ENCODE assay signal across 10 mouse cellular contexts in the genomic region with DNA sequence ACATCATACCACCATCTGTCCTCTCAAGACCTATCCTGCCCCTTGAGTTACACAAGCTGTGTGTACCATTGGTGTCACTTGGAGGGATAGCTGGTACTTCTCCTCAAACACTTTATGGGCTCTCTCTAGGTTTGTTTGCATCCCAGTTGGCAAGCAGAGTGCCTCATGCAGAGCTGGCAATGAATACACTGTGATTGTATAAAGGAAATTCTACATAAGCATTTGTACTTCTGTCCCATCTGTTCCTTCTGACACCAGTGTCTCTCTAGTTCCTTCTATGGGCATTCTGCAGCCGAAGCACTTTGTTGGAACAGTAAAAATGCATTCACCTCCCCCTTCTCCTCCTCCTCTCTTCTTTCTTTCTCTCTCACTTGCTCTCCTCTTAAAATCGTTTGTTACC.
DNase-seq lines count a peak whose midpoint lies in the region.
"Had no signal": no experiment of that assay in that cellular context is flagged by ENCODE, and none has a peak within 500 bp of the region (broad histone marks: within the 10 kb centered on the region; RNA-seq: fewer than 3 reads in every experiment).

No protein-coding gene starts in this region.

- peak; percentile 4 for DNase-seq in layer of hippocampus, adult 11-12 months (ENCODE audit: low spot score)
- DNase-seq in layer of hippocampus, postnatal 25 days (ENCODE audit: extremely low spot score in 1 of 2, low spot score in 1 of 2) = no peak
- peak; percentile 8 for DNase-seq in brain, embryonic 18.5 days (ENCODE audit: low read depth, low spot score)
- peak; percentile 14 to 49 for DNase-seq in cerebellum, postnatal 10 days
- peak; percentile 18 to 52 for DNase-seq in left cerebral cortex, postnatal 36 days (ENCODE audit: low spot score in 2 of 2)
- DNase-seq in adrenal gland, postnatal 10 days = no peak
- DNase-seq in testis, postnatal 10 days (ENCODE audit: low spot score) = no peak
- DNase-seq: heart, adult 18-20 months; kidney, postnatal 10 days; thymus, postnatal 36 days had no signal

- intact Hi-C loops in left cerebral cortex, postnatal 36 days (cut with DNase I) = no loop called here

Comparison
In these comparisons a context has a peak if more than half of its experiments do, and no peak if none do; other contexts are left out.
1. DNase-seq: peak in layer of hippocampus, adult 11-12 months (single experiment), brain, embryonic 18.5 days (single experiment), cerebellum, postnatal 10 days (2 of 2) and left cerebral cortex, postnatal 36 days (2 of 2); none in layer of hippocampus, postnatal 25 days (0 of 2), adrenal gland, postnatal 10 days (single experiment) and testis, postnatal 10 days (single experiment).